Mouse (Mus musculus) testis, postnatal 14 days (tissue): ENCODE data around the gene Kcnj10.
A peak's percentile ranks its signal among the peaks of the same experiment; 100 is the strongest.

Experiments used
- DNase-seq: peaks from one replicate; pipeline ENCODE4 v3.0.0; 2021; ENCODE audit warnings: low spot score

Gene Kcnj10

GRCm38 (mm10) chr1:172340729-172341321 is at the start of gene Kcnj10:
Gene Kcnj10, plus strand, starts transcription at chr1:172341210.
- peak; percentile 80 for DNase-seq

GRCm38 (mm10) chr1:172292880-172293279 is 48.1 kb upstream of the Kcnj10 start:
- DNase-seq = no peak

- DNase-seq = no peak
Observed at GRCm38 (mm10) chr1:172293449-172293848, 47.6 kb upstream of the Kcnj10 start.

- no peak for DNase-seq
Observed at GRCm38 (mm10) chr1:172295751-172296197, 45.2 kb upstream of the Kcnj10 start.

GRCm38 (mm10) chr1:172296816-172297510 is 44.0 kb upstream of the Kcnj10 start:
- DNase-seq = no peak

- peak; percentile 43 for DNase-seq
Observed at GRCm38 (mm10) chr1:172297611-172298537, 43.1 kb upstream of the Kcnj10 start, which contains the start of gene Atp1a2. Gene Atp1a2, minus strand, starts transcription at chr1:172298064.

- no peak for DNase-seq
Observed at GRCm38 (mm10) chr1:172299528-172299927, 41.5 kb upstream of the Kcnj10 start.

- peak; percentile 40 for DNase-seq
Observed at GRCm38 (mm10) chr1:172300247-172300646, 40.8 kb upstream of the Kcnj10 start.

- no peak for DNase-seq
Observed at GRCm38 (mm10) chr1:172301180-172301579, 39.8 kb upstream of the Kcnj10 start.

- no peak for DNase-seq
Observed at GRCm38 (mm10) chr1:172302311-172302710, 38.7 kb upstream of the Kcnj10 start.

- no peak for DNase-seq
Observed at GRCm38 (mm10) chr1:172302851-172303250, 38.2 kb upstream of the Kcnj10 start.

GRCm38 (mm10) chr1:172304443-172304842 is 36.6 kb upstream of the Kcnj10 start:
- no peak for DNase-seq

- DNase-seq = no peak
Observed at GRCm38 (mm10) chr1:172305153-172305552, 35.9 kb upstream of the Kcnj10 start.

GRCm38 (mm10) chr1:172305635-172306034 is 35.4 kb upstream of the Kcnj10 start:
- no peak for DNase-seq

GRCm38 (mm10) chr1:172306196-172306595 is 34.8 kb upstream of the Kcnj10 start:
- no peak for DNase-seq

- no peak for DNase-seq
Observed at GRCm38 (mm10) chr1:172306885-172307284, 34.1 kb upstream of the Kcnj10 start.

- DNase-seq = no peak
Observed at GRCm38 (mm10) chr1:172307936-172308335, 33.1 kb upstream of the Kcnj10 start.

- DNase-seq = no peak
Observed at GRCm38 (mm10) chr1:172308409-172308808, 32.6 kb upstream of the Kcnj10 start.

- DNase-seq = peak; percentile 75
Observed at GRCm38 (mm10) chr1:172309699-172310398, 31.2 kb upstream of the Kcnj10 start.

- DNase-seq = peak; percentile 62
Observed at GRCm38 (mm10) chr1:172311248-172311906, 29.6 kb upstream of the Kcnj10 start.
